Mouse (Mus musculus): Measurements from ENCODE around the gene Tenm4.

DNA sequence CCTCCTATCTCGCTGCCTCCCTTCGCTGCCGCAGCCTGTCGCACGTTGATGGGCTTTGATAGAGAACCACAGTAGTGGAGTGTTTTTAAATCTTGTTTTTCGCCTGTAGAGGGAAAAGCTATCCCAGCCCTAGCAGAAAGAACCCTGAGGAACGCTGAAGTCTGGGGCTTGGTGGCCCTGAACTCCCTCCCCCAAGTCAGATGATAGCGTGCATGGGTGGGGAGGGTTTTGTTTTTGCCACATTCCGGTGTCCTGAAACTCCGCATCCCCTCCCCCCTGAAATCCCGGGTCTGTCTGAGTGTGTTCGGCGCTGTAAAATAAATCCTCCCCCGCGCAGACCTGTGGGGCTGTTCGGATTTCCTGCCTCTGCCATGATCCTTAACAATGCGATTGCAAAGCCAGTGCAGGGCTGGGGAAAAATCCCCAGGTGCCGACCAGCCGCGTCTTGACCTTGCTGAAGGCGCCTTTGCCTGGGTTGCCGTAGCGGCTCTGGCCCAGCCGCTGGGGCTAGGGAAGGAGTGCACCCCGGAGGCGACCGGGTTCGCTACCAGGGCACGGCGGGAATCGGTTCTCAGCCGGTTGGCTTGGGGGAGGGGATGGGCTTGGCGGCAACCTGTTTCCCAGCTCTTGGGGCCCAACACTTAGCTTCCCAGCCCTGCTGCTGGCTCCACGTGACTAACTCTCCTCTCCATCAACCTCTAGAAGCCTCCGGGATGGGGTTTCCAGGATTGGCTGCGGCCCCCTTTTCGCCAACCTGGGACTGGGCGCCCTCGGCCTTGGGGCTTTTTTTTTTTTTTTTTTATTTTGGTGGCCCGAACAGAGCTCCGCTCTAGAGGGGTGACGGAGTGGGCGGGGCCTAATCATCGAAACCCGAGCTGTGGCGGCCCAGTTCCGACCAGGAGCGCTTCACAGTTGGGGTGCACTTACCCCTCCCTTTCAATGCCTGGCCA is 41.8 kb downstream of the Tenm4 start:
- TF ChIP-seq CTCF (IDR thresholded peaks at IDR 0.05) (peak; percentile 27; the same call in 1 of the 2 replicates), EP300 (IDR thresholded peaks at IDR 0.05) (no peak)

Measured in lung, postnatal 0 days (tissue).